Mouse (Mus musculus): Measurements from ENCODE around the gene Plin1.

DNA sequence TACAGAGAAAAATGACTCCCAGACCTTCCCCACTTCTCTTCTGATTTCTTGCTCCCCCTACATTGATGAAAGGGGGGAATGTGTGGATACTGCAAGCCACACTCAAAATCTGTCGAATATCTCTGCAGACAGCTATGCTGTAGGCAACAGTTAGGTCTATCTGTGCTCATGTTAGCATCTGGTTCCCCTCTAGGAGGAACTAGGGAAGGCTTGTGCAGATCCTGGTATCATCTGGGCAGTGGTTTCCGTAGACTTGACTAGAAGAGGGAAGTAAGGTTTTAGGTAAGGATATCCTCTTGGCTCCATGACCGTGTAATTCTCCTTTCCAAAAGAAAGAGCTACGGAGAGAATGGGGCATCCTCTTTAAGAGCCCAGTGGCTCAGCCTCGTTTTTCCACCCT lies 11.9 kb upstream of the Plin1 start:
- no peak for TF ChIP-seq CTCF (IDR thresholded peaks at IDR 0.05; ENCODE audit: control insufficient read depth, insufficient read depth, insufficient read length)
- TF ChIP-seq MYOG (IDR thresholded peaks at IDR 0.05; ENCODE audit: control insufficient read depth, extremely low read depth, insufficient read length), result no peak
- TF ChIP-seq MAX (IDR thresholded peaks at IDR 0.05), result no peak
- TF ChIP-seq CEBPB (IDR thresholded peaks at IDR 0.05; ENCODE audit: low read depth), result no peak
- TF ChIP-seq USF1 (IDR thresholded peaks at IDR 0.05; ENCODE audit: low read depth), result no peak
- TF ChIP-seq MYOD1 (IDR thresholded peaks at IDR 0.05; ENCODE audit: control insufficient read depth, insufficient read length, low read depth), result no peak
- TF ChIP-seq FOSL1 (IDR thresholded peaks at IDR 0.05; ENCODE audit: insufficient read depth, low read length, poor library complexity, severe bottlenecking), result no peak
